Mouse (Mus musculus) ovary, adult 10 weeks (tissue): Measurements from ENCODE around the gene Hoxa3. TPM values are rescaled to one million over a fixed set of nuclear protein-coding genes. Genes with fewer than 3 reads are reported as not detected.

ENCODE experiments used
- polyA plus RNA-seq: library from polyadenylated mRNA; stranded (reverse); fragments of 350-450 nt; fragmentation: Illumina TruSeq; extraction: RNeasy Lipid Tissue Mini Kit (QIAGEN cat#74804); gene quantifications from one replicate; pipeline ENCODE4 v1.2.3, GENCODE M21; 2014

Hoxa3 gene
- 7.4 TPM for polyA plus RNA-seq

DNA sequence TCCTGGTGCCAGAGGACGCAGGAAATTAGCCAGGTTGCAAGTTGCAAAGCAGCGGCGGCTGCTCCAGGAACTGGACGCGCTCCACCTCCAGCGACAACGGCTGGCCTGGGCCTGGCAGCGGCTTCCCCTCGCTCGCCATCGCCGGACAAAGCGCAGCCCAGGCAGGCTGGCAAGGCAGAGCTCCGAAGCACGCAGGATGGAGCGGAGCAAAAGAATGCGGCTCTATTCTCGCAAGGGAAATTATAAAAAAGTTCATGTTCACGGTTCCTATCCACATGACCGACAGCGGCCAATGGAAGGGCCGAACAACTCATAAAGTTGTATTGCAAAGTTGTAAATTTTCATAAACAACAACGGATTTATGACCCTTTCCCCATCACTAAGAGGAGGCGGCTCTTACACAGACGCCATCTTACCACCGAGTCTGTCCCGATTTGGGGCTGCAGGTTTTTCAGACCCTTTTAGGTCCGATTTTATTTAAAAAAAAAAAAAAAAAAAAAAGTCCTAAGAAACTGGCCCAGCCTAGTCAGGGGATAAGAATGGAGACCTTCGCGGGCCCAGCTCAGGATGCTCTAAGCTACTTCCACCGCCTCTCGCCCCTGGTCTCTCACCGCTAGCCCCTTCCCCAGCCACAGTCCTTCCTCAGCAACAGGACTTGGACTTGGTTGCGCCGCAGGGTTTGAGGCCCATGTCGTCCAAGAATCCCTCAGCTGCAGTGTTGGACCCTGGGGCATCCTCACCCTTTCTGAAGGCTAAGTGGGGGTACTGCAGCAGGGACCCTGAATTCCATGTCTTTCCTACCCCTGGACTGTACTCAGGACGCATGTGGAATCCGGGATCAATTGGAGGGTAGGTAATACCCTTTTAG is at the start of gene Hoxa3, which contains the start of gene Gm28308:
Gene Hoxa3, minus strand, starts transcription at position 218 of the 868 bp plus-strand sequence.
Gene Gm28308, minus strand, starts transcription at position 221 of the 868 bp plus-strand sequence.

DNA sequence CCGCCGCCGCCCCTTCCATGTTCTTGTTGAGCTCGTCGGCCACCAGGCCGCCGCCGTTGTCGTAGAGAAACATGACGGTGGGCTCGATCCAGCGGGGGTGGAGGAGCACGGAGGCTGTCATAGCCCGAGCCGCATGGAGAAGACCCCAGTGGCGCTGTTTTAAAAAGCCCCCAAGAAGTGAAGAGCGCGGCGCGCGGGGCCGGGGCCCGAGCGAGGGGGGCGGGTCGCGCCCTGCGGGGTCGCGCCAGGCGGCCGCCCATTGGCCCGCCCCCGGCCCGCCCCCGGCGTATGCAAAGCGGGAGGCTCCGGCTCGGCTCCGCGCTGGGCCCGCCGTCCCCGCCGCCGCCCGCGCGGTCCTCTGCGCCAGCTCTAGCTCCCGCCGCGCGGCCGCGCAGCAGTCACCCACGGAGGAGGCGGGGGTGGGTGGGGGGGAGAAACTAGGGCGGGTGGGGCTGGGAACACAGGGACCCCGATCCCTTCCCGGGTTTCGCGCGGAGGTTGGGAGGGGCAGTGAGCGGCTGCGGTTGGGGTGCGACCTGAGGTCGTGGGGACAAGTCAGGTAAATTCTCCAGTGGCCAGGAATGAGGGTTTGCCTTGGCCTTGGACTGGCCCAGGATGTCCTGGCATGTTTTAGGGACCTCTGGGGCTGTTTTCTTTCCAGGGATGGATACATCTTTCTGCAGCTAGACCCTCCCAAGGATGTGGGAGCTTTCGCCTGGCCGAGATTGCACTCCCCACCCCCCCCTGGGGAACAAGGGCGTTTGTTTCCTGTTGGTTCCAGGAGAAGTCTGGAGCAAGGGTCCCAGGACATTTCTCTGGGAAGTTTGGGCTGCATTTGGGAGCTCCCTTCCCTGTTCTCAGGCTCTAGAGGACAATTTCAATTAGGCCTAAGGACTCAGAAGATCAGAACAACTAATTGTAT is 47.8 kb upstream of the Hoxa3 start, which contains the start of gene Hoxa13:
Gene Hoxa13, minus strand, starts transcription at position 227 of the 922 bp plus-strand sequence.

DNA sequence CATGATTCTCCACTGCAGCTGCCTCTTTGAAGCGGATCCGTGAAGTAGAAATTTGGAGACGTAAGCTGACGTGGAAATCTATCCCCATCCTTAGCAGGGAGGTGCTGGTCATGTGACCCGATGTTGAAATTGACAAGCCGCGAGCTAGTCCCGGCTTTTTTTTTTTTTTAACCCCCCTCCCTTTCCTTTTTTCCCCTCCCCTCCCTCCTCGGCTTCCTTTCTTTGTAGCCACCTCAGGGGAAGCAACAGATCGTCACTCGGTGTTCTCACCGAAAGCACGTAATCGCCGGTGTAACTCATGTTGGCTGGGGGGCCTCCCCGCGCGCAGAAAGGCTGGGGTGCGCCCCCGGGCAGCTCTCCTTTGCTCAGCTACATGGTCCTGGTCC is 32.6 kb upstream of the Hoxa3 start, which contains the start of gene Hoxa11:
Gene Hoxa11, minus strand, starts transcription at position 54 of the 386 bp plus-strand sequence.

DNA sequence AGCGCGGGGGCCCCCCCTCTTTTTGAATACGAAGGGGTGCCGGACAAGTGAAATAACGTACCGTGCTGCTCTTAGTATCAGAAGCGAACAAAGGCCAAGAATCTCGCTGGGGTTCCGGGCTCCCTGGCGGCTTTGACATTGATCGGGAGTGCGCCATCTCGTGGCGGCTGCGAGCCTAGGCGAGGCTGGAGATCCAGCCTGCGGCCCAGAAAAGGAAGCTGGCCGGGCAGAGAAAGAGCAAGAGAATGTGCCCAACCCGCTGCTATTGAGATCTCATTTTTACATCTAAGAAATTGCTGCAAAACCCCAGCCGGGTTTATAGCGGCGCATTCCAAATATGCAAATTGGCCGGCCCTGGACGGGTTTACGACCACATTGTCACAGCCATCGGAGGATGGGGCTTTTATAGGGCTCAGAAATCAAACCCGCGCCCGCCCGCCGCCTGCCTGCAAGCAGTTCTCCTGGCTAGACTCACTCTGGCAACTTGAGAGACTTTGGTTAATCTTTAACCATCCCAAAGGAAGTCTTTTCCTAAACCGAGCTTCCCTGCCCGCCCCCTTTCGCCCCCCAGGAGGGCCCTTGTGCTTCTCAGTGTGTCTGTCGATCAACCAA is 27.4 kb upstream of the Hoxa3 start, which contains the start of gene Hoxa10:
Gene Hoxa10, minus strand, starts transcription at position 466 of the 612 bp plus-strand sequence.

DNA sequence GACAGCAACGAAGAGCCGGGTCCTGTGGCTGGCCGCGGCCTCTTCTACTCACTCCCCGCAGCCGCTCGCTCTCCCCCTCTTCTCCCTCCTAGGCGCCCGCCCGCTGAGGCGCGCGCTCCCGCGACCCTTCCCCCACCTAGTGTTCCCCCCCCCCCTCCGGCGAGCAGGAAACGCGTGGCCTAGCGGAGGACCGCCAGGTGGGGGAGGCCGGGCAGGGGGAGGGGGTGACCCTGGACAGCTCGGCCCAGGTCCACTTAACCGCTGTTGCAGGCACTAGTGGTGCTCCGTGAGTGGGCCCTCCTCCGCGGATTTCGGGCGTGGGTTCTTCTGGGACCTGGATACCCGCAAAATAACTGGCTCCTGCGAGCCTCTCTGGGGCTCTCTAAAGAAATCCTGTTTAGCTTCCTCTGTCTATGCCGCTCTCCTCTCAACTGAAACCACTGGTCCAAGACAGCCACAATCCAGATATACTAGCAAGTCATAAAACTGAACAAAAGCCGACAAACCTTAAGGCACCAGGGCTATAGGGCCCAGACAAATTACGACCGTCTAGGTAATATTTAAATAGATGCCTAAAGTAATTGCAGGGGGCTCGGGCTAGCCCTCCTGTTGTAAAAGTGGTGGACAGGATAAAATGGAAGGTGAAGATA is 17.5 kb upstream of the Hoxa3 start, which contains the start of gene Hoxa9:
Gene Hoxa9, minus strand, starts transcription at position 574 of the 650 bp plus-strand sequence.

DNA sequence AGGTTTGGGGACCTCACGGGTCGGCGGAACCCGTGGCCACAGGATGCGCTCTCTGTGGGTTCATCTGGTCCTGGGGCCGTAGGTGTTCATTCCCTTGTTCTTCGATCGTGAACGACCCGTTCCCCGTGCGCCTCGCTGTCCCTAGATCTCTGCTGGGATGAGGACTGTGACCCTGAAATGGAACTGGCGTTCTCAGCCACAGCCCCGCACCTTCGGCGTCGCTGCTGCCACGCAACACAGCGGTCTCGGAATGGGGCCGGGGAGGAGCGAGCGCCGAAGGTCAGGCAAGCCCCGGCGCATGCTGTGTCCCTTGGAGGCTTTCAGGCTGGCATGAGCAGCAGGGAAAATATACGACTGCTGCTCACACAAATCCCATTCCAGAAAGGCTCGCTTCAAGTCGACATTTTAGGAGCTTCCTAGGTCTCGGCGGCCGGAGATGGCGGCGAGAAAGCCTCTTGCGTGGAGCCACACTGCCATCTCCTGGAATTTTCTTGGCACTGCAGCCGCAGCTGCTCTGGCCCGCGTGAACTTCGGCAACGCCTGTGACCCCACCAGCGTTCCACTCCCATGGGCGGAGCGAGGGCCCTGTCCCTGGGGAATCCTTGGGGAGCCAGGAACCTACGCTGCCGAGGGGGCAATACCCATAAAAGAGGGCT is 8.3 kb upstream of the Hoxa3 start, which contains the start of gene Hoxa7:
Gene Hoxa7, minus strand, starts transcription at position 518 of the 656 bp plus-strand sequence.

DNA sequence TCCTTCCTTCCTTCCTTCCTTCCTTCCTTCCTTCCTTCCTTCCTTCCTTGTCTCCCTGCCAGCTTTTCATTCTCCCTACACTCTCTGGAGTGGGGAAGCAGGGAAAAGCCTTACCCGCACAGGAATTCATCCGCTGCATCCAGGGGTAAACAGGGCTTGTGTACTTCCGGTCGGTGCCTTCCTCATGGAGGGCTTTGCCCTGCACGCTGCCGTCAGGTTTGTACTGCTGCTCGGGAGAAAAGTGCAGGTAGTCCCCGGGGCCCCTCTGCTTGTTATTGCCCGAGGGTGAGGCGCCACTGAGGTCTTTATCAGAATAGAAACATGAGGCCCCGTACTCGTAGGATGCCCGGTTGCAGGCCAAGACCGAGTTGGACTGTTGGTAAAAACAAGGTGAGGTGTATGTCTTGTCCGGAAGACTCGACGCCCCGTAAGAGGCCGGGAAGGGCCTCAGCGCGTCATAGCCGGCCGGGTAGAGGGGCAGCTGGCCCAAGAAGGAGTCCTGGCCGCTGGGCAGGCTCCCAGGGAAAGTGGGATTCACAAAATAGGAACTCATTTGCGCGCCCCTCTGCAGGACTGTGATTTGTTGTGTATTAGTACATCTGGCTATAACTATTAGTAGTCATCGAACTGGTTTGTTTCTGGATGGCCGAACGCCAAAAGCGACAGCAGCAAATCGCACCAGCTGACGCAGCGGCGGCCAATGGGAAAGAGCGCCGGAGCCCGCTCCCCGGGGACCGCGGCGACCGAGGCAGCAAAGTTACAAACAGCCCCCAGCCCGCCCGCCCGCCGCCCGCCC is 4.9 kb downstream of the Hoxa3 start, which contains the start of gene Hoxa6:
Gene Hoxa6, minus strand, starts transcription at position 651 of the 796 bp plus-strand sequence.

DNA sequence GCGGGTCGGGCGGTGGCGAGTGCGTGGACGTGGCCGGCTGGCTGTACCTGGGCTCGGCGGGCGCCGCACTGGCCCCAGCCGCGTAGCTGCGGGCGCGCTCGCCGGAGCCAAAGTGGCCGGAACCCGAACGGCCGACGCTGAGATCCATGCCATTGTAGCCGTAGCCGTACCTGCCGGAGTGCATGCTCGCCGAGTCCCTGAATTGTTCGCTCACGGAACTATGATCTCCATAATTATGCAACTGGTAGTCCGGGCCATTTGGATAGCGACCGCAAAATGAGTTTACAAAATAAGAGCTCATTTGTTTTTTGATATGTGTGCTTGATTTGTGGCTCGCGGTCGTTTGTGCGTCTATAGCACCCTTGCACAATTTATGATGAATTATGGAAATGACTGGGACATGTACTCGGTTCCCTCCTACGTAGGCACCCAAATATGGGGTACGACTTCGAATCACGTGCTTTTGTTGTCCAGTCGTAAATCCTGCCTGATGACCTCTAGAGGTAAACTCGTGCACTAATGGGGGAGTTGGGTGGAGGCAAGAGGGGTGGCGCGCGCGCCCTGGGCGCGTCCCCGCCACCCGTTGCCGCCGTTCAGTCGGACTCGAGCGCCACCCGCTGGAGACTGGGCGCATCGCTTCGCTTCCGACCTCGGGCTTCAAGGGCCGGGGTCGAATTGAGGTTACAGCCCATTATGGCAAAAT is 8.9 kb downstream of the Hoxa3 start, which contains the start of gene Hoxa5:
Gene Hoxa5, minus strand, starts transcription at position 538 of the 703 bp plus-strand sequence.

DNA sequence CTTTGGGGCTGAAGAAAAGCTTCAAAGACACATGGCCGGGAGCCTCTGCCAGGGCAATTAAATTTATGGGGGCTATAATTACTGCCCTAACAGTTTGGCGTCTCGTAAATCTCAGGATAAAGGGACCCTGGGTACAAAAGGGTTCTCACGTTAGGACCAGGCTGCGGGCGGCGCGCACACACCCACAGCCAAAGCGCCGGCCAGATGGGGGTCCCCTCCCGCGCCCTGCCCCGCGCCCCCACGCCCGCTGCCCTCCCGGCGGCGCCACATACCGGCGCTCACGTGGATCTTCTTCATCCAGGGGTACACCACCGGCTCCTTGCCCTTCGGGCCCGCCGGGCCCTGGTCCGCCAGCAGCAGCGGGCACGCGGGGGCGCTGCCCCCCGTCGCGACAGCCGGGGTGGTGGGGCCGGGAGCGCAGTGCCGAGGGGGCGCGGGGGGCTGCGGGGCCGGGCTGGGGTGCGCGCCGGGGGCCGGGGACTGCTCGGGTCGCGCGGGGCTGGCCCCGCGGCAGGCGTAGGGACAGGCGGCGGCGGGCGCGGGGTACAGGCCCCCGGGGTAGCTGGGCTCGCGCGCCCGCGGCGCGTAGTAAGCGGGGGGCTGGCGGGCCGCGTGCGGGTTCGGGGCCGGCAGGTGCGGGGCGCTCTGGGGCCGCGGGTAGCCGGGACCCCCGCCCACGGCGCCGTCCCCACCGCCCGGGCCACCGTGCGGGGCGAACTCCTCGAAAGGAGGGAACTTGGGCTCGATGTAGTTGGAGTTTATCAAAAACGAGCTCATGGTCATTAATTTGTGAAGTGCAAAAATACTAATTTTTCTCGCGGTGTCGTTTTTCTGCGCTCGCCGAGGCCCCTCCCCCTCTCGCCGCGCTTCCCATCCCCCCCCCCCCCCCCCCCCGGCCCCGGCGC is 22.0 kb downstream of the Hoxa3 start, which contains the start of gene Hoxa4:
Gene Hoxa4, minus strand, starts transcription at position 848 of the 905 bp plus-strand sequence.

DNA sequence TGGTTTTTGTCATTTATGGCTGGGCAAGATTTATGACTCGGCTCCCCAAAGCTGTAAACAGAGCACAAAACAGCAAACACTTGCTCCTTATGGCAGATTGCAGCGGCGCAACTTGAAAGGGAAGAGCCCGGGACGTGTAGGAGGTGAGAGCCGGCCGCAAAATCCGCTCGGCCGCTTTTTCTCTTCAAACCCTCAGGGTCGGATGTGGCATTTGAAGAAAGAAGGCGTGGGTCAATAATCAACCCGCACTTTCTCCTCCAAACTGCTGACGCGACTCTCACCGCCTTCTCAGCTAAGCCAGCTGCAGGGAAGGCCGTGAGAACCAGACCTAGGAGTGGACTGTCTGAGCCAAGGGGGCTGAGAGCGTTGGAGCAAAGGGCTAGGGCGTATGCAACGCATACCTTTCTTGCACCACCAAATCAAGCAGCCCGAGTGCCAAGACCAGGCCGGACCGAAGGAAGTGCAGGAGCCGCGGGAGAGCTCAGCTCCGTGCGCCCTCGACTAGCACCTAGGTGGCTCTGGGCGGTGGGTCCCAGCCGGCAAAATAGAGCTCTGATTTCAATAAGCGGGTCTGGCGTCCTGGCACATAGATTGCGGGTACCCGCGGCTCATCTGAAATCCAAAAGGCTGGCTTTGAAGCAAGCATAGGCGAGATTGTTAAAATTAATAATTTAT is 35.9 kb downstream of the Hoxa3 start, which contains the start of gene 5730596B20Rik:
Gene 5730596B20Rik, plus strand, starts transcription at position 438 of the 675 bp plus-strand sequence.

DNA sequence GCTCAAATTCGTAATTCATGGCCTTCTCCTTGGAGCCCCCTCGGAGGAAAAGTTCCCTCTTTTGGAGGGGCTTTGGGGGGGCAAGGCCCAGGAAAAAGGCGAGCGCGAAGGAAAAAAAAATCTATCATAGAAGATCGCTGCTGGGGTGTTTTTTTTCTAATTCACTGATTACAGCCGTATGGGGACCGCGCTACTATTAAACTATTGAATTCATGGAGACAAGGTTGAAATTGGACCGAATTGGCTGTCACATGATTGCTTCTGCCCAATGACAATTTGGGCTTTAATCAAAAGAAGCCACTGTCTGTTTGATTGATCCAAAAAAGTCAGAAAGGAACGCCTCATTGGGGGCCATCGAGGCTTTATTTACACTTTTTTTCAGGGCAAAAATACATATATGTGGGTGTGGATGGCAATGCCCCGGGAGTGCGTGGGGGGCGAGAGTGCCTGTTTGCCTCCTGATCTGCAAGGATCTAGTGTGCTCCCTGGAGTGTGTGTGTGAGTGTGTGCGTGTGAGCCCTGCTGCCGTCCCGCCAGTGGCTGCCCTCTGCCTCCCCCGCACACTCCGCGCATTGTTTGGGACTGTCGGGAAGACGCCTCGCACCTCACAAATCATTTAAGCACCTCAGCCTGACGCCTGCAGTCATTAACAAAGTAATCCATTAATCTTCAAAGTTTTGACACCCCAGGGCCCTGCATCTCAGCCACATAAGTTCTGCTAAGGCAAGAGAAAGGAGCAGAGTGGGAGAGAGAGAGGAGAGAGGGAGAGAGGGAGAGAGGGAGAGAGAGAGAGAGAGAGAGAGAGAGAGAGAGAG is 48.3 kb downstream of the Hoxa3 start, which contains the start of gene Hoxa2:
Gene Hoxa2, minus strand, starts transcription at position 206 of the 815 bp plus-strand sequence.

DNA sequence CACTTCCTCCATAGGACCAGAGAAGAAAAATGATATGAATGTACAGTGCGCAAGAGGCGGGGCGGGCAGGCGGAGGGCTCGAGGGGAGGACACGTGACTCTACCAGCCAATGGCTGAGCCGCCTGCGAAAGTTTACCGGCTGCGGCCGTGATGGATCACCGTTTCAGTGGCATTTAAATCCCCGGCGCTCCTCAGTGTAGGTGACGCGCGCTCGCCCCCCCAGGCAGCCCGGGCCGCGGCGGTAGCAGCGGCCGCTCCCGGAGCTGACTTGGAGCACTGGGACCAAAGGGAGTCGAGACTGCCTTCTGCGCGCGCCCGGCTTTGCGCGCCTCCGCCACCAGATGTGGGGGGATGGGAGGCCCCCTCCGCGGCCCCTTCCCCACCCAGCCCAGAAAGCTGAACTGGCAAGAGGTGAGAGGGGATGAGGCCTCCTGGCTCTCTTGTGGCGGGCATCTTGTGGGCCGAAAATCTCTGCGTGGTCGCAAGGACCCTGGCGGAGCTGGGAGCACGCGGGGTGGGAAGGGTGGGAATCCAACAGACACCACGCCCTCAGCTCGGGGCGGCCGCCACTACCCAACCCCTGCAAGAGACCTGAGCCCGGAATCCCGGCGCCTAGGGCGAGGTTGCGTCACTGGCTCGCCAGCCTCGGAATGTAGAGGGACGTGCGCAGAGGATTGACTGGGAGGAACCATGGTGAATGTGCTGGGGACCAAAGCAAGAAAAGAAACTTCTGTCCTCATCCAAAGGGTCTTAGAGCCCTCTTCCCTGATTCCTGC is 54.7 kb downstream of the Hoxa3 start, which contains the start of gene Hoxa1:
Gene Hoxa1, minus strand, starts transcription at position 42 of the 776 bp plus-strand sequence.

